Comparison of ENCODE assay signal across 8 mouse cellular contexts in the genomic region with DNA sequence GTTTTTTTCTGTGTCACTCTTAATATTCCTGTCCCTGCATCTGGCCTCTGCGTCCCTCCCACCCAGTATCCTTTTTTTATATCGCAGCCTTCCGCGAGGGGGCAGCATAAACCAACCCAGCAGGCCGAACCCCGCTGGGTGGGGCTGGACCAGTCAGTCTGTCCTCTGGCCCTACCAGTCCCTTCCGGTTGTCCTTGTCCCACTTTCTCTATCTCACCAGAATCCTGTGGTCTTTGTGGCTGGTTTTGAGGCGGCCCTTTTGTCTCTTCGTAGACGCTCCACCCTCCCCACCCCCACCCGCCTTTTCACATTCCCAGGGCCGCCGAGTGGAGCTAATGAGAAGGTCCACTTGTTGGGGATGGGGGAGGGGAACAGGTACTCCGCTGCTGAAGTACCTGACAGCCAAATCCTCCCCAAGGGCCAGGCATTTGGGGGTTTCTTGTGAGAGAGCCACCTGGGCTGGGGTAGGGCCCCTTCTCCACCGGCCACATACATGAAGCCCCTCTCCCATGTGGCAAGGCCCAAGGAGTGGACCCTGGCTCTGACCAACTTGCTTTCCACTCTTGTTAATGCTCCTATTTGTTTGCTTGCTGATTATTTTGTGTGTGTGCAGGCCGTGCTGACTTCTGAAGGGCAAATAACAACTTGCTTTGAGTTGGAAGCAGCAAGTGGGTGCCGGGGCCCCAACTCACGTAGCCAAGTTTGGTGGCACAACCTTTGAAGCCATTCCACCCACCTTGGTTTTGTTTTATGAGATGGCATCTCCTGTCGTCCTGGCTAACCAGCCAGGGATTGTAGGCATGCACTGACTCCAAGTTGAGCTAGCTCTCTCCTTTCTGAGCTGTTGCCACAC. TPM values are rescaled to one million over a fixed set of nuclear protein-coding genes. Genes with fewer than 3 reads are reported as not detected.
A peak's percentile ranks its signal among the peaks of the same experiment; 100 is the strongest.
DNase-seq lines count a peak whose midpoint lies in the region; ATAC-seq and TF ChIP-seq lines count a peak whose summit lies in the region.

Gene Nectin2, minus strand, starts transcription at position 267 of the 853 bp plus-strand sequence.

- WGBS in cerebellum, adult 2 months = 20% methylated on average over 19 of the region's 19 CpGs
- 16% methylated on average over 19 of the region's 19 CpGs for WGBS in forebrain, postnatal 0 days
- 14% methylated on average over 19 of the region's 19 CpGs for WGBS in lung, embryonic 14.5 days

- H3K9me3 ChIP-seq in MEL (replicated peaks; ENCODE audit: insufficient read depth, low read length) = no peaks in the 10 kb centered on the region
- no peaks in the 10 kb centered on the region for H3K9me3 ChIP-seq in forebrain, postnatal 0 days (ENCODE audit: low read length)
- H3K9me3 ChIP-seq in lung, embryonic 14.5 days (ENCODE audit: low read depth, low read length) = no peaks in the 10 kb centered on the region

- H3K4me2 ChIP-seq in forebrain, postnatal 0 days (ENCODE audit: low read depth) = peak within 1 kb of the TSS; percentile 85
- H3K4me2 ChIP-seq in lung, embryonic 14.5 days = peak within 1 kb of the TSS; percentile 89

- no peak for TF ChIP-seq EP300 in MEL (IDR thresholded peaks at IDR 0.05; ENCODE audit: low read depth in 1 of 2, low read length in 2 of 2)

- intact Hi-C loops in heart, postnatal 36 days (cut with DNase I) = loop anchor here (1.0 to 5.0 kb wide), 5 partner anchors 34 to 187 kb away; no protein-coding TSS in a partner anchor

- peak; percentile 90 for DNase-seq in MEL (ENCODE audit: low read depth, low spot score)
- peak; percentile 65 to 66 for DNase-seq in cerebellum, adult 2 months
- DNase-seq in forebrain, postnatal 0 days = peak; percentile 88
- DNase-seq in heart, postnatal 36 days = peak; percentile 89 to 94
- peak; percentile 80 to 82 for DNase-seq in layer of hippocampus, adult 2 months (ENCODE audit: low spot score in 2 of 2)
- DNase-seq in lung, embryonic 14.5 days = peak; percentile 94
- peak; percentile 85 for DNase-seq in testis, postnatal 14 days (ENCODE audit: low spot score)

- no peak within 1 kb of the TSS for H3K27ac ChIP-seq in MEL (ENCODE audit: control insufficient read depth, low read depth, low read length)
- H3K27ac ChIP-seq in cerebellum, adult 2 months (ENCODE audit: insufficient read depth, low read length) = no peak within 1 kb of the TSS
- H3K27ac ChIP-seq in forebrain, postnatal 0 days (ENCODE audit: low read depth, low read length) = peak within 1 kb of the TSS; percentile 74
- H3K27ac ChIP-seq in layer of hippocampus, adult 2 months = peak within 1 kb of the TSS; percentile 77
- H3K27ac ChIP-seq in lung, embryonic 14.5 days (ENCODE audit: low read depth) = peak within 1 kb of the TSS; percentile 96

- peaks cover 0 to 23% of the 10 kb centered on the region in 2 experiments; a peak in 2 of 4 replicates for H3K36me3 ChIP-seq in MEL (ENCODE audit: control insufficient read depth in 1 of 2, insufficient read depth in 2 of 2, low read length in 2 of 2)
- no peaks in the 10 kb centered on the region for H3K36me3 ChIP-seq in forebrain, postnatal 0 days (ENCODE audit: insufficient read depth)
- peaks cover 5% of the 10 kb centered on the region; the same call in 1 of the 2 replicates for H3K36me3 ChIP-seq in lung, embryonic 14.5 days (ENCODE audit: insufficient read depth)

- H3K9ac ChIP-seq in MEL (ENCODE audit: control insufficient read depth, low read depth, low read length, poor library complexity, severe bottlenecking) = peak within 1 kb of the TSS; percentile 66
- peak within 1 kb of the TSS; percentile 86 for H3K9ac ChIP-seq in forebrain, postnatal 0 days
- peak within 1 kb of the TSS; percentile 92 for H3K9ac ChIP-seq in lung, embryonic 14.5 days

- H3K79me2 ChIP-seq in MEL (ENCODE audit: control insufficient read depth, insufficient read depth, low read length, poor library complexity) = no peaks in the 10 kb centered on the region

- ATAC-seq in forebrain, postnatal 0 days = peak; percentile 73
- ATAC-seq in lung, embryonic 14.5 days (ENCODE audit: insufficient read depth) = peak; percentile 67
- ATAC-seq in neutrophil, adult 5-6 weeks (ENCODE audit: extremely low read depth, insufficient number of reproducible peaks, low FRiP score, poor library complexity, severe bottlenecking) = peak; percentile 24; the same call in 1 of the 2 replicates

- TF ChIP-seq RAD21 in MEL (IDR thresholded peaks at IDR 0.05; ENCODE audit: low read depth, low read length) = peak; percentile 70

- TF ChIP-seq POLR2A in MEL (IDR thresholded peaks at IDR 0.05; ENCODE audit: control insufficient read depth in 1 of 2, insufficient read depth in 1 of 2, low read depth in 1 of 2, low read length in 2 of 2, poor library complexity in 1 of 2) = no peak
- no peak for TF ChIP-seq POLR2A in cerebellum, adult 2 months (IDR thresholded peaks at IDR 0.05; ENCODE audit: borderline replicate concordance, insufficient read depth, low read length)

- peaks cover 17 to 38% of the 10 kb centered on the region in 2 experiments for H3K4me1 ChIP-seq in MEL (ENCODE audit: control insufficient read depth in 1 of 2, insufficient read depth in 2 of 2, low read length in 2 of 2)
- no peaks in the 10 kb centered on the region; the same call in 1 of the 2 replicates for H3K4me1 ChIP-seq in cerebellum, adult 2 months (ENCODE audit: control insufficient read depth, insufficient read depth, low read length)
- peaks cover 21% of the 10 kb centered on the region for H3K4me1 ChIP-seq in forebrain, postnatal 0 days (ENCODE audit: insufficient read depth)
- peaks cover 21% of the 10 kb centered on the region for H3K4me1 ChIP-seq in lung, embryonic 14.5 days (ENCODE audit: insufficient read depth)

- H3K4me3 ChIP-seq in MEL (ENCODE audit: control insufficient read depth in 1 of 2, insufficient read depth in 1 of 2, low read depth in 2 of 2, low read length in 2 of 2) = peak within 1 kb of the TSS; percentile 56 to 61
- peak within 1 kb of the TSS; percentile 48 for H3K4me3 ChIP-seq in cerebellum, adult 2 months (replicated peaks; ENCODE audit: insufficient read depth, low read depth, low read length)
- H3K4me3 ChIP-seq in forebrain, postnatal 0 days (ENCODE audit: low read depth, low read length) = peak within 1 kb of the TSS; percentile 75
- peak within 1 kb of the TSS; percentile 58 for H3K4me3 ChIP-seq in layer of hippocampus, adult 2 months
- H3K4me3 ChIP-seq in lung, embryonic 14.5 days (ENCODE audit: low read depth, low read length) = peak within 1 kb of the TSS; percentile 91

- peak; percentile 68 to 91 (median 88) for TF ChIP-seq CTCF in MEL (IDR thresholded peaks at IDR 0.05 in 2 of 3, conservative IDR thresholded peaks at IDR 0.05 in 1 of 3; ENCODE audit: control insufficient read depth in 1 of 3, insufficient read depth in 1 of 3, low read depth in 2 of 3, low read length in 3 of 3, poor library complexity in 1 of 3, severe bottlenecking in 1 of 3)
- TF ChIP-seq CTCF in cerebellum, adult 2 months (IDR thresholded peaks at IDR 0.05; ENCODE audit: borderline replicate concordance, insufficient read depth, low read depth, low read length) = peak; percentile 62
- TF ChIP-seq CTCF in forebrain, postnatal 0 days (IDR thresholded peaks at IDR 0.05; ENCODE audit: low read depth) = peak; percentile 84
- TF ChIP-seq CTCF in layer of hippocampus, adult 2 months (conservative IDR thresholded peaks at IDR 0.05) = peak; percentile 79
- peak; percentile 87 for TF ChIP-seq CTCF in lung, embryonic 14.5 days (IDR thresholded peaks at IDR 0.05; ENCODE audit: low read depth)

- H3K27me3 ChIP-seq in MEL (ENCODE audit: control insufficient read depth in 1 of 2, insufficient read depth in 2 of 2, low read length in 2 of 2) = no peaks in the 10 kb centered on the region
- H3K27me3 ChIP-seq in cerebellum, adult 2 months (ENCODE audit: control insufficient read depth, insufficient read depth, low read length) = no peaks in the 10 kb centered on the region
- no peaks in the 10 kb centered on the region for H3K27me3 ChIP-seq in forebrain, postnatal 0 days (ENCODE audit: insufficient read depth, low read length)
- H3K27me3 ChIP-seq in lung, embryonic 14.5 days (ENCODE audit: insufficient read depth, low read length) = no peaks in the 10 kb centered on the region

TF ChIP-seq in MEL, 35 proteins besides CTCF, POLR2A, EP300 and RAD21 (continues in another document):
- no peak for TF ChIP-seq MAX (IDR thresholded peaks at IDR 0.05; ENCODE audit: low read length)
- no peak for TF ChIP-seq GATA1 (IDR thresholded peaks at IDR 0.05; ENCODE audit: low read depth, low read length)
- no peak for TF ChIP-seq GABPA (IDR thresholded peaks at IDR 0.05; ENCODE audit: low read depth, low read length)
- no peak for TF ChIP-seq MYC (IDR thresholded peaks at IDR 0.05; ENCODE audit: low read depth, low read length)
- 0 out of 2 replicates have a peak, but pooled peaks have one; percentile 36 for TF ChIP-seq UBTF (IDR thresholded peaks at IDR 0.05; ENCODE audit: borderline replicate concordance, insufficient read depth, low read depth, low read length)
- no peak for TF ChIP-seq CHD1 (IDR thresholded peaks at IDR 0.05; ENCODE audit: low read depth, low read length)
- no peak for TF ChIP-seq JUND (IDR thresholded peaks at IDR 0.05; ENCODE audit: low read depth, low read length)
- TF ChIP-seq HCFC1 (IDR thresholded peaks at IDR 0.05; ENCODE audit: low read depth, low read length) = no peak
- TF ChIP-seq MAFK (IDR thresholded peaks at IDR 0.05; ENCODE audit: borderline replicate concordance, low read depth, low read length) = no peak
- TF ChIP-seq NRF1 (IDR thresholded peaks at IDR 0.05; ENCODE audit: insufficient read depth, low read depth, low read length, poor library complexity, severe bottlenecking) = no peak
- no peak for TF ChIP-seq BHLHE40 (IDR thresholded peaks at IDR 0.05; ENCODE audit: borderline replicate concordance, low read depth, low read length)
- TF ChIP-seq ZC3H11A (IDR thresholded peaks at IDR 0.05; ENCODE audit: low read depth, low read length) = peak; percentile 43; the same call in 1 of the 2 replicates
- TF ChIP-seq CHD2 (IDR thresholded peaks at IDR 0.05; ENCODE audit: low read length) = no peak
- peak; percentile 93 for TF ChIP-seq MAZ (IDR thresholded peaks at IDR 0.05; ENCODE audit: low read depth, low read length)
- no peak for TF ChIP-seq TCF12 (IDR thresholded peaks at IDR 0.05; ENCODE audit: low read depth, low read length)
- TF ChIP-seq POLR2AphosphoS2 (IDR thresholded peaks at IDR 0.05; ENCODE audit: low read length) = no peak

RNA-seq across cellular contexts. Expression of gene Nectin2, which starts in this region (rescaled TPM):
- 6.9 TPM in 2 replicates for total RNA-seq in MEL (2012; rRNA removed)
- 10 to 100 TPM in 1 of 2 experiments, not detected in 1; 25.6 TPM for polyA plus RNA-seq in MEL (2012; ENCODE audit: insufficient read depth in 1 of 2, insufficient read length in 2 of 2, low read depth in 1 of 2, low replicate concordance in 2 of 2, missing spikeins in 1 of 2)
- 8.9 and 9.3 TPM in 2 replicates for polyA plus RNA-seq in cerebellum, adult 2 months (2012; rRNA removed)
- 44.2 and 44.7 TPM in 2 replicates for total RNA-seq in forebrain, postnatal 0 days (2014; rRNA removed)
- polyA plus RNA-seq in forebrain, postnatal 0 days (2015; fragmentation: Nextera tagmentation; extraction: Ambion mirVana) = 47.2 and 48.7 TPM in 2 replicates
- total RNA-seq in heart, postnatal 36 days (2021) = 10 to 100 TPM; 33.2 to 41.7 TPM
- 1 to 10 TPM; 4.5 to 5.9 TPM for total RNA-seq in layer of hippocampus, adult 2 months (2021)
- 120 and 125 TPM in 2 replicates for polyA plus RNA-seq in lung, embryonic 14.5 days (2014; fragmentation: Nextera tagmentation; extraction: Ambion mirVana)
- 0.23 TPM in 1 of 2 replicates, not detected in the other for total RNA-seq in neutrophil, adult 5-6 weeks (2017)

Comparison
In these comparisons a context has a peak if more than half of its experiments do, and no peak if none do; other contexts are left out.
1. Peak in ATAC-seq in neutrophil, adult 5-6 weeks; RNA of the gene not detected or under 1 TPM.
2. H3K27ac ChIP-seq: peak in forebrain, postnatal 0 days (single experiment), layer of hippocampus, adult 2 months (single experiment) and lung, embryonic 14.5 days (single experiment); none in MEL (single experiment) and cerebellum, adult 2 months (single experiment).
3. Peak in every context shown above with its lines, with median percentiles within 50 percentile points of each other: DNase-seq, H3K4me3 ChIP-seq, H3K9ac ChIP-seq, CTCF ChIP-seq and ATAC-seq.